Mouse (Mus musculus) cerebellum, adult 2 months (tissue): ENCODE data around the gene Mettl23.

Source experiments
- CTCF ChIP-seq: fragments of 200-500 bp; IDR thresholded peaks from 2 replicates; pipeline ENCODE4 v1.5.1; 2011; ENCODE audit warnings: low read depth, mild to moderate bottlenecking, control low read depth, low read length, moderate library complexity, borderline replicate concordance; ENCODE audit not compliant: insufficient read depth
- POLR2A ChIP-seq: fragments of 200-500 bp; IDR thresholded peaks from 2 replicates; pipeline ENCODE4 v1.6.1; 2011; ENCODE audit warnings: low read length, control low read depth, borderline replicate concordance; ENCODE audit not compliant: insufficient read depth

DNA sequence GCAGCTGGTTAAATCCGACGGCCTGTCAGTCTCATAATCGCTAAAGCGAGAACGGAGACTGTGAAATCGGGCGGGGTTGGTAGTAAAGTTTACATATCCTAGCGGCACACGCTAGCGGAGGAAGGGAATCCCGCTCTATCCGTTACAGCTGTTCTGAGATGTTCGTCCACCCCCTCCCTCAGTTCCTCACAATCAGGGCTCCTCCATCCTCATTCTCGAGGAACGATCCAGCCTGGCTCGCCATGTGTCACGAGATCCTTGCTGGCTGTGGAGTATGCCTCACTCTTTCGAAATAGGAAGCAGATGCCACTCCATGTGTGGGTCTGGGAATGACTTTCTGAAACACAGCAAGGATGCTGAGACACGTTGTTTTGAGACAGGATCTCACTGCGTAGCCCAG is 30.9 kb downstream of the Mettl23 start:
- TF ChIP-seq CTCF, result no peak
- no peak for TF ChIP-seq POLR2A
